Mouse (Mus musculus): ENCODE measurements at regions not wholly inside any gene's neighbourhood (a gene's known extent, or its start where the extent isn't known, plus 50 kb on each side); places are given as distances from the start of the nearest gene placed in this dataset.

DNA sequence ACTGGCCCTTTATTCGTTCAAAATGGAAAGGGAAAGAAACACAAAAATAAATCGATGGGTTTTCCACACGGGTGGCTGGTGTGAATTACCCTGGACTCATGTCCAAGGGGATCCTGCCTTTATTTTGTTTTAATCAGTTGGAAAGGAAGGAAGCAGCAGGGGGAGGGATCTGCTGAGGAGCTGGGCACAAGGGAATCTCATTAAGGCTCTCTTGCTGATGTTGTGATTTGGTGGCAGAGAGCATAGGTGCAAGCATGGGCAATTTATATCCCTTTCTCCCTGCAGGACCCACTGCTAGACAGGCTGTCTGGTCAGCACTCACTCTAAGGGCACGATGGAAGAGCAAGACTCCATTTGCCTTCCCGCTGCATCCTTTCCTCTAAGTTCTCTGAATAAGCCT, 469.2 kb downstream of the Epha7 start:
- no peak for TF ChIP-seq CTCF (IDR thresholded peaks at IDR 0.05; ENCODE audit: low read depth)
- Histone ChIP-seq H3K4me3 (ENCODE audit: low read depth, low read length) (no peak overlapping the region), H3K27ac (ENCODE audit: low read depth, low read length) (no peak overlapping the region), H3K27me3 (replicated peaks; ENCODE audit: control insufficient read depth, insufficient read depth, low read length) (no peaks in the 10 kb centered on the region), H3K9ac (ENCODE audit: low read depth, low read length) (no peak overlapping the region), H3K4me2 (replicated peaks; ENCODE audit: low read depth) (no peak overlapping the region), H3K9me3 (ENCODE audit: control insufficient read depth) (no peaks in the 10 kb centered on the region), H3K4me1 (replicated peaks; ENCODE audit: control insufficient read depth, insufficient read depth, low read length) (no peaks in the 10 kb centered on the region), H3K36me3 (ENCODE audit: control insufficient read depth, insufficient read depth) (no peaks in the 10 kb centered on the region)
- 70% methylated on average over 5 of the region's 5 CpGs for WGBS
- no peak for ATAC-seq

DNA sequence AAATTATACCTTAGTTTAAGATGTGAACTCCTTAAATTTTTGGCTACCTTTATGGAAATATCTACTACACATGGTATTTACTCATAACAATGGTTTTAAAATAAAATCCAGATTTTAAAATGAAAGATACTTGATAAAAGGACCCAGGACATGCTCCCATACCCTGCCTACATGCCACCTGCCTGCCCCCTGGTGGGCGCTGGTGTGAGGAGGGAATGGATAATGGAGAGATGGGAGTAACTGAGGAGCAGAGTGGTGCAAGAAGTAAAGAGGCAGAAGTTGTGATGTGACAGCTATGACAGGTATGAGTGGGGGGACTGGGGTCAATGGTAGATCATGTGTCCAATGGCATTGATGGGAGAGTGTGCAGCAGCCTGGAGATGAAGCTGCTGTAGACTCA, 488.4 kb downstream of the Epha7 start:
- Histone ChIP-seq H3K9me3 (ENCODE audit: control insufficient read depth) (no peaks in the 10 kb centered on the region), H3K36me3 (ENCODE audit: control insufficient read depth, insufficient read depth) (no peaks in the 10 kb centered on the region), H3K9ac (ENCODE audit: low read depth, low read length) (no peak overlapping the region), H3K4me3 (ENCODE audit: low read depth, low read length) (no peak overlapping the region), H3K27me3 (replicated peaks; ENCODE audit: control insufficient read depth, insufficient read depth, low read length) (no peaks in the 10 kb centered on the region), H3K4me2 (replicated peaks; ENCODE audit: low read depth) (no peak overlapping the region), H3K27ac (ENCODE audit: low read depth, low read length) (no peak overlapping the region), H3K4me1 (replicated peaks; ENCODE audit: control insufficient read depth, insufficient read depth, low read length) (no peaks in the 10 kb centered on the region)
- no peak for ATAC-seq
- 36% methylated on average over 1 of the region's 1 CpGs for WGBS
- peak; percentile 70 for TF ChIP-seq CTCF (IDR thresholded peaks at IDR 0.05; ENCODE audit: low read depth)

DNA sequence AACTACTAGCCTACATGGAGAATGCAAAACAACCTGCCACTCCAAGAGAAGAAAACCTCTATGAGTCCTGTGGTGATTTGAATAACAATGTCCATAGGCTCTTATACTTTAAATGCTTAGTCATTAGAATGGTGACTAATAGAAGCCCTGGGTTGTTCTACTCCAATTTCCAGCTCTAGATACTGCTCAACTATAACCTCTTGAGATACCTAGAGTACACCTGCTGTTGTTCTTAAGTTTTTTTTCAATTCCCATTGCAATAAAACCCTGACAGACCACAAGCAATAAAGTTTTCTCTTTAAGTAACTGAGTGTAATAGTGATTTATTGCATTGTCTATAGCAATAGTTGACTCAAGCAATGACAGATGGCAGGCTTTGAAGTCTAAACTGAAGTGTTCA, 491.0 kb downstream of the Epha7 start:
- H3K9me3 ChIP-seq (ENCODE audit: control insufficient read depth) = no peaks in the 10 kb centered on the region
- no peak for ATAC-seq
- no peak for TF ChIP-seq CTCF (IDR thresholded peaks at IDR 0.05; ENCODE audit: low read depth)
- no peak overlapping the region for H3K4me2 ChIP-seq (replicated peaks; ENCODE audit: low read depth)
- H3K27me3 ChIP-seq (replicated peaks; ENCODE audit: control insufficient read depth, insufficient read depth, low read length) = no peaks in the 10 kb centered on the region
- no peak overlapping the region for H3K27ac ChIP-seq (ENCODE audit: low read depth, low read length)
- H3K4me3 ChIP-seq (ENCODE audit: low read depth, low read length) = no peak overlapping the region
- H3K9ac ChIP-seq (ENCODE audit: low read depth, low read length) = no peak overlapping the region
- H3K36me3 ChIP-seq (ENCODE audit: control insufficient read depth, insufficient read depth) = no peaks in the 10 kb centered on the region
- H3K4me1 ChIP-seq (replicated peaks; ENCODE audit: control insufficient read depth, insufficient read depth, low read length) = no peaks in the 10 kb centered on the region

DNA sequence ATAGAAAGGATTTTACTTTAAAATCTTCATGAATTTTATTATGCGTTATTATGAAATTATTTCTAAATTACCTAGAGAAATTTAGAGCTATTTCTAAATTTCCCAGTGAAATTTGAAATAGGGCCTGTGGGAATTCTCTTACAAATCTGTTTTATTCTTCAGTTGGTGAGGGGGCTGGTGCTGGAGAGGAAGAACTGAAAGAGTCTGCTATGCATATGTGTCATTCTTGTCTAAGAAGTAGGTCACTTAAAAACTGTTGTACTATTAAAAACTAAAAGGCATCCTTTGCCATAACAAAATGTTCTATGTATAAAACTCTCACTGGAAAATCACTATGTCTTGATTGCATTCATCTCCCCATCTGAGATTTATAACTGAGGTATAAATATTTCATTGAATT, 494.3 kb downstream of the Epha7 start:
- Histone ChIP-seq H3K4me2 (replicated peaks; ENCODE audit: low read depth) (no peak overlapping the region), H3K9ac (ENCODE audit: low read depth, low read length) (no peak overlapping the region), H3K4me1 (replicated peaks; ENCODE audit: control insufficient read depth, insufficient read depth, low read length) (no peaks in the 10 kb centered on the region), H3K4me3 (ENCODE audit: low read depth, low read length) (no peak overlapping the region), H3K27me3 (replicated peaks; ENCODE audit: control insufficient read depth, insufficient read depth, low read length) (no peaks in the 10 kb centered on the region), H3K9me3 (ENCODE audit: control insufficient read depth) (no peaks in the 10 kb centered on the region), H3K27ac (ENCODE audit: low read depth, low read length) (no peak overlapping the region), H3K36me3 (ENCODE audit: control insufficient read depth, insufficient read depth) (no peaks in the 10 kb centered on the region)
- no peak for ATAC-seq
- no peak for TF ChIP-seq CTCF (IDR thresholded peaks at IDR 0.05; ENCODE audit: low read depth)
- WGBS = 98% methylated on average over 1 of the region's 1 CpGs

DNA sequence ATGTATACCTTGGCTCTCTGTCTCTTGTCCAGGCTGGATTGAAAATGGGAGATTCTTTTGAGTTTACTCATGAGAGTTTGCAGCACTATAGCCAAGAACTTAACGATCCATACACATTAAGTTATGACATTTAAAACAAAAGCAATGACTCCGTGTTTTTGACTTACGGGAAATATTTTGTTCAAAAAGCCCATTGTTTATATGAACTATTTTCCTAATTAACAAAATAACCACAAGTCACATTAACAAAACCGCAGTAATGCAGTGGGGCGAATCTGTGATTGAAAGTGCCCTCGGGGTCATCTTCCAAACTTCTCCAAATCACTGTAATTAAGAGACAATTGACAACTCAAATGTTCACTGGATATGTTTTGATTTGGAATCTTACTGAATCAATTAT, 511.0 kb downstream of the Epha7 start:
- Histone ChIP-seq H3K9ac (ENCODE audit: low read depth, low read length) (no peak overlapping the region), H3K4me2 (replicated peaks; ENCODE audit: low read depth) (no peak overlapping the region), H3K4me1 (replicated peaks; ENCODE audit: control insufficient read depth, insufficient read depth, low read length) (no peaks in the 10 kb centered on the region), H3K9me3 (ENCODE audit: control insufficient read depth) (no peaks in the 10 kb centered on the region), H3K27ac (ENCODE audit: low read depth, low read length) (no peak overlapping the region), H3K4me3 (ENCODE audit: low read depth, low read length) (no peak overlapping the region), H3K36me3 (ENCODE audit: control insufficient read depth, insufficient read depth) (no peaks in the 10 kb centered on the region), H3K27me3 (replicated peaks; ENCODE audit: control insufficient read depth, insufficient read depth, low read length) (no peaks in the 10 kb centered on the region)
- no peak for TF ChIP-seq CTCF (IDR thresholded peaks at IDR 0.05; ENCODE audit: low read depth)
- 82% methylated on average over 6 of the region's 6 CpGs for whole genome bisulfite sequencing
- no peak for ATAC-seq

DNA sequence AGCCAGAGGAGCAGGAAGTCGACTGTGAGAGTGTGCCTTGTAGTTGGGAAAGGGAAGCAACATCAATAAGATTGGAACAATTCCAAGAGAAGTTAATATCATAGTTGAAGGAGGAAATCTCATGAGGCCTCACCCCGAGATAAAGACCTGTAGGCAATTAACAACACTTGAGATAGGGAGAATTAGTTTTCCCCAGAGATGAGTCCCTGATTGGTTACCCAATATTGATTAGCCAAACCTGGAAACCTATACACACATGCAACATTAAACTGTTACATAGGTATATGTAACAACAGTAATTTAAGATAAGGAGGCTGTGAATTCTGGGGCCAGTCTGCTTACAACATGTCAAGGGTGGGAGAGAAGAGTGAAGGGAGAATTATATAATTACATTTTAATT, 516.2 kb downstream of the Epha7 start:
- H3K4me2 ChIP-seq (replicated peaks; ENCODE audit: low read depth) = no peak overlapping the region
- H3K9me3 ChIP-seq (ENCODE audit: control insufficient read depth) = no peaks in the 10 kb centered on the region
- H3K36me3 ChIP-seq (ENCODE audit: control insufficient read depth, insufficient read depth) = no peaks in the 10 kb centered on the region
- H3K27me3 ChIP-seq (replicated peaks; ENCODE audit: control insufficient read depth, insufficient read depth, low read length) = no peaks in the 10 kb centered on the region
- H3K4me3 ChIP-seq (ENCODE audit: low read depth, low read length) = no peak overlapping the region
- H3K4me1 ChIP-seq (replicated peaks; ENCODE audit: control insufficient read depth, insufficient read depth, low read length) = no peaks in the 10 kb centered on the region
- WGBS = 30% methylated on average over 2 of the region's 2 CpGs
- no peak for ATAC-seq
- H3K9ac ChIP-seq (ENCODE audit: low read depth, low read length) = no peak overlapping the region
- TF ChIP-seq CTCF (IDR thresholded peaks at IDR 0.05; ENCODE audit: low read depth) = no peak
- H3K27ac ChIP-seq (ENCODE audit: low read depth, low read length) = no peak overlapping the region

DNA sequence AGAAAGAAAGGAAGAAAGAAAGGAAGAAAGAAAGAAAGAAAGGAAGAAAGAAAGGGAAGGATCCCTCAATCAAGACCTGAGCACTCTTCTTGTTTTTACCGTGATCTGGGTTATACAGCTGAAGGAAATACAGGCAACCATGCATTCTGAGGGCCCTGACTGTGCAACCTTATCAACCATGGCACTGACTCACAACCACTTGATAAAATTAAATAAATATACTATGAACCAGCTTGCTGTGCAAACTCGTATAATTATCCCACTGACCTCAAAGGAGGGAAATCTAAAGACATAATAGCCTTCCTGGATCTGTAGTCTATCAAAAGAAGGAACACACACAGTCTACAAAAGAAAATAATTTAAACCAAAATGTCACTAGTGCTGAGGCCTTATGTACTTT, 518.8 kb downstream of the Epha7 start:
- no peaks in the 10 kb centered on the region for H3K36me3 ChIP-seq (ENCODE audit: control insufficient read depth, insufficient read depth)
- H3K4me1 ChIP-seq (replicated peaks; ENCODE audit: control insufficient read depth, insufficient read depth, low read length) = no peaks in the 10 kb centered on the region
- no peak overlapping the region for H3K4me2 ChIP-seq (replicated peaks; ENCODE audit: low read depth)
- no peak for ATAC-seq
- WGBS = 33% methylated on average over 2 of the region's 2 CpGs
- no peak for TF ChIP-seq CTCF (IDR thresholded peaks at IDR 0.05; ENCODE audit: low read depth)
- no peak overlapping the region for H3K9ac ChIP-seq (ENCODE audit: low read depth, low read length)
- H3K4me3 ChIP-seq (ENCODE audit: low read depth, low read length) = no peak overlapping the region
- H3K27ac ChIP-seq (ENCODE audit: low read depth, low read length) = no peak overlapping the region
- no peaks in the 10 kb centered on the region for H3K9me3 ChIP-seq (ENCODE audit: control insufficient read depth)
- no peaks in the 10 kb centered on the region for H3K27me3 ChIP-seq (replicated peaks; ENCODE audit: control insufficient read depth, insufficient read depth, low read length)
